Mouse (Mus musculus): ENCODE measurements at regions not wholly inside any gene's neighbourhood (a gene's known extent, or its start where the extent isn't known, plus 50 kb on each side); places are given as distances from the start of the nearest gene placed in this dataset. TPM values are rescaled to one million over a fixed set of nuclear protein-coding genes. Genes with fewer than 3 reads are reported as not detected.

- Histone ChIP-seq H3K27me3 (replicated peaks; ENCODE audit: control insufficient read depth, insufficient read depth, low read length) (no peaks in the 10 kb centered on the region), H3K9me3 (ENCODE audit: control insufficient read depth, low read length) (no peaks in the 10 kb centered on the region), H3K36me3 (ENCODE audit: control insufficient read depth, insufficient read depth, low read length) (no peaks in the 10 kb centered on the region), H3K4me2 (no peak overlapping the region), H3K9ac (ENCODE audit: low read depth, low read length) (no peak overlapping the region), H3K27ac (ENCODE audit: low read depth, low read length) (no peak overlapping the region), H3K4me3 (ENCODE audit: low read depth, low read length) (no peak overlapping the region), H3K4me1 (replicated peaks; ENCODE audit: control insufficient read depth, insufficient read depth, low read length) (no peaks in the 10 kb centered on the region)
- ATAC-seq (replicated peaks; ENCODE audit: low FRiP score) (no peak), DNase-seq (ENCODE audit: low spot score) (no peak)
- WGBS: 75% methylated on average over 10 of the region's 10 CpGs
Measured at GRCm38 (mm10) chr8:36031966-36032719, 266.6 kb downstream of the Gm19410 start.

GRCm38 (mm10) chr8:36035339-36035738 lies 269.7 kb downstream of the Gm19410 start:
- Histone ChIP-seq H3K9me3 (ENCODE audit: control insufficient read depth, low read length) (no peaks in the 10 kb centered on the region), H3K4me3 (ENCODE audit: low read depth, low read length) (no peak overlapping the region), H3K4me2 (no peak overlapping the region), H3K4me1 (replicated peaks; ENCODE audit: control insufficient read depth, insufficient read depth, low read length) (no peaks in the 10 kb centered on the region), H3K27ac (ENCODE audit: low read depth, low read length) (no peak overlapping the region), H3K27me3 (replicated peaks; ENCODE audit: control insufficient read depth, insufficient read depth, low read length) (no peaks in the 10 kb centered on the region), H3K9ac (ENCODE audit: low read depth, low read length) (no peak overlapping the region), H3K36me3 (ENCODE audit: control insufficient read depth, insufficient read depth, low read length) (no peaks in the 10 kb centered on the region)
- ATAC-seq (replicated peaks; ENCODE audit: low FRiP score) (no peak), DNase-seq (ENCODE audit: low spot score) (no peak)
- WGBS: 87% methylated on average over 7 of the region's 7 CpGs

GRCm38 (mm10) chr8:36036271-36036670 lies 270.7 kb downstream of the Gm19410 start:
- Histone ChIP-seq H3K9ac (ENCODE audit: low read depth, low read length) (no peak overlapping the region), H3K27ac (ENCODE audit: low read depth, low read length) (no peak overlapping the region), H3K4me1 (replicated peaks; ENCODE audit: control insufficient read depth, insufficient read depth, low read length) (no peaks in the 10 kb centered on the region), H3K27me3 (replicated peaks; ENCODE audit: control insufficient read depth, insufficient read depth, low read length) (no peaks in the 10 kb centered on the region), H3K4me3 (ENCODE audit: low read depth, low read length) (no peak overlapping the region), H3K9me3 (ENCODE audit: control insufficient read depth, low read length) (no peaks in the 10 kb centered on the region), H3K36me3 (ENCODE audit: control insufficient read depth, insufficient read depth, low read length) (no peaks in the 10 kb centered on the region), H3K4me2 (no peak overlapping the region)
- WGBS: 53% methylated on average over 6 of the region's 6 CpGs
- DNase-seq (ENCODE audit: low spot score): no peak
- no peak for ATAC-seq (replicated peaks; ENCODE audit: low FRiP score)

DNA sequence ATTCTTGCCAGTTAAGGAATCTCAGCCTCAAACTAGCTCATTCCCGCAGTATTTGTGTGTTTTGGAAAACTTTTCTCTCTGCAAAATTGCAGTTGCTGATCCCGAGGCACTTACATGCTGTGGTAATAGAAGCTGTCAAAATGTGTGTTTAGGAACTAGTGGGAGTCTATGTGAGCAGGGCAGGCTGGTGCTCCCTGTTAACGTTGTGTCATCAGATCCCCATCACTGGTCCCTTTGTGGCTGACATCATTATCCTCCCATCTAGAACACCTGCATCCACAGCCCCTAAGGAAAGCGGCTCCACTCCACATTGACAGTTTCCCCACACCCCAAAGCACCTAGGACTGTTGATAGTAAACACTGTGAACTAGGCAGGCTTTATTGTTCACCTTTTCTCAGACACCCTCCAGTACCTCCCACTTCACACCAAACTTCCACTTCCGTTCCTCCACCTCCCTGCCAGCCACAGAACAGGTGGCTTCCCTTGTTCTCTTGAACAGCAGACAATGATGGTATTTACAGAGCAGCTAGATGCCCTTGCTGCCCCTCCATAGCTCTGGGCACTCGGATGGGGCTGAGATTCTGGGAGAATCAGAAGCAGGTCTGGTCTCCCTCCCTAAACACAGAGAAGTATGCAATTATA lies 275.8 kb downstream of the Gm19410 start:
- Histone ChIP-seq H3K4me2 (no peak overlapping the region), H3K27me3 (replicated peaks; ENCODE audit: control insufficient read depth, insufficient read depth, low read length) (no peaks in the 10 kb centered on the region), H3K9me3 (ENCODE audit: control insufficient read depth, low read length) (no peaks in the 10 kb centered on the region), H3K4me1 (replicated peaks; ENCODE audit: control insufficient read depth, insufficient read depth, low read length) (no peaks in the 10 kb centered on the region), H3K9ac (ENCODE audit: low read depth, low read length) (no peak overlapping the region), H3K36me3 (ENCODE audit: control insufficient read depth, insufficient read depth, low read length) (no peaks in the 10 kb centered on the region), H3K27ac (ENCODE audit: low read depth, low read length) (no peak overlapping the region), H3K4me3 (ENCODE audit: low read depth, low read length) (no peak overlapping the region)
- ATAC-seq (replicated peaks; ENCODE audit: low FRiP score) (no peak), DNase-seq (ENCODE audit: low spot score) (no peak)
- WGBS: 79% methylated on average over 6 of the region's 6 CpGs

DNA sequence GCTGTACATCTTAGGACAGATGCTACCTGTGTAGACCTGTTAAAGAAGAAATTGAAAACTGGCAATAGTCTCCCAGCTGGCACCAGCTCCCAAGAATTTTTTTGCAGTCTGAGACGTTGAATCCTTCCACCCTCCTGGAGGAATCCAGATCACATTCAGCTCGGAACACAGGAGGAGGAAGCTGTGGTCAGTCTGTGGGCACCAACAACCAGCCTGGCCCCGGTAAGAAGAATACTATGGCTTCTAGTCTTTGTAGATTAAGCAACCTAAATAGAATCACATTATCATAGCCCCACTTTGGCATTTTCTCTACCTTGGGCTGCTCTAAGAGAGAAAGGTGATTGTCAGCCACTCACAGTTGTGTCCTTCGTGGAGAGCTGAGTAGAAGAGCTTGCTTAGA lies 277.0 kb downstream of the Gm19410 start:
- Histone ChIP-seq H3K4me2 (no peak overlapping the region), H3K9me3 (ENCODE audit: control insufficient read depth, low read length) (no peaks in the 10 kb centered on the region), H3K4me1 (replicated peaks; ENCODE audit: control insufficient read depth, insufficient read depth, low read length) (no peaks in the 10 kb centered on the region), H3K27me3 (replicated peaks; ENCODE audit: control insufficient read depth, insufficient read depth, low read length) (no peaks in the 10 kb centered on the region), H3K27ac (ENCODE audit: low read depth, low read length) (no peak overlapping the region), H3K4me3 (ENCODE audit: low read depth, low read length) (no peak overlapping the region), H3K36me3 (ENCODE audit: control insufficient read depth, insufficient read depth, low read length) (no peaks in the 10 kb centered on the region), H3K9ac (ENCODE audit: low read depth, low read length) (no peak overlapping the region)
- DNase-seq (ENCODE audit: low spot score): no peak
- 46% methylated on average over 4 of the region's 4 CpGs for WGBS
- no peak for ATAC-seq (replicated peaks; ENCODE audit: low FRiP score)

Small RNA genes in the stretch of these regions (microRNA-seq; reads per million reads assigned to microRNA genes)
- gene Gm22030 (ENCODE audit: borderline number of aligned reads): not detected
